8 mouse cellular contexts compared by ENCODE assay signal in genomic region chr15:32718293-32718963, GRCm38 (mm10).
DNase-seq lines count a peak whose midpoint lies in the region; ATAC-seq lines count a peak whose summit lies in the region.

No protein-coding gene starts in this region.

- no peak overlapping the region for H3K4me3 ChIP-seq in forebrain, embryonic 12.5 days (replicated peaks)
- no peak overlapping the region for H3K4me3 ChIP-seq in hindbrain, embryonic 13.5 days

- 46% methylated on average over 4 of the region's 4 CpGs for WGBS in forebrain, embryonic 12.5 days
- 46% methylated on average over 4 of the region's 4 CpGs for WGBS in hindbrain, embryonic 13.5 days

- no peak overlapping the region for H3K4me2 ChIP-seq in forebrain, embryonic 12.5 days
- no peak overlapping the region for H3K4me2 ChIP-seq in hindbrain, embryonic 13.5 days

- no peaks in the 10 kb centered on the region for H3K27me3 ChIP-seq in forebrain, embryonic 12.5 days
- H3K27me3 ChIP-seq in hindbrain, embryonic 13.5 days, result no peaks in the 10 kb centered on the region

- H3K36me3 ChIP-seq in forebrain, embryonic 12.5 days (replicated peaks), result no peaks in the 10 kb centered on the region
- no peaks in the 10 kb centered on the region for H3K36me3 ChIP-seq in hindbrain, embryonic 13.5 days

- H3K27ac ChIP-seq in forebrain, embryonic 12.5 days, result no peak overlapping the region
- H3K27ac ChIP-seq in hindbrain, embryonic 13.5 days, result no peak overlapping the region

- peak; percentile 94 for ATAC-seq in forebrain, embryonic 12.5 days (ENCODE audit: low FRiP score)
- ATAC-seq in hindbrain, embryonic 13.5 days (ENCODE audit: low FRiP score), result peak; percentile 91

- DNase-seq in R1 (ENCODE audit: low read depth, low spot score), result peak; percentile 40
- DNase-seq in c-Kit-positive CD71-negative TER-119-negative erythroid progenitor cells, embryonic 14.5 days (ENCODE audit: low read depth), result peak; percentile 13
- peak; percentile 72 to 74 for DNase-seq in layer of hippocampus, postnatal 10 days (ENCODE audit: low spot score in 2 of 2)
- DNase-seq in lung, postnatal 36 days, result peak; percentile 54
- DNase-seq in right cerebral cortex, adult 2 months (ENCODE audit: low spot score in 2 of 2), result peak; percentile 66 to 67
- no peak for DNase-seq in natural killer cell, adult 2 months (ENCODE audit: low spot score in 2 of 2)

- H3K9ac ChIP-seq in forebrain, embryonic 12.5 days, result no peak overlapping the region
- no peak overlapping the region for H3K9ac ChIP-seq in hindbrain, embryonic 13.5 days

- no peaks in the 10 kb centered on the region for H3K4me1 ChIP-seq in forebrain, embryonic 12.5 days
- H3K4me1 ChIP-seq in hindbrain, embryonic 13.5 days (replicated peaks), result no peaks in the 10 kb centered on the region

- H3K9me3 ChIP-seq in forebrain, embryonic 12.5 days, result no peaks in the 10 kb centered on the region
- no peaks in the 10 kb centered on the region for H3K9me3 ChIP-seq in hindbrain, embryonic 13.5 days

Comparison
In these comparisons a context has a peak if more than half of its experiments do, and no peak if none do; other contexts are left out.
1. DNase-seq: peak in R1 (single experiment), c-Kit-positive CD71-negative TER-119-negative erythroid progenitor cells, embryonic 14.5 days (single experiment), layer of hippocampus, postnatal 10 days (2 of 2), lung, postnatal 36 days (single experiment) and right cerebral cortex, adult 2 months (2 of 2); none in natural killer cell, adult 2 months (0 of 2).